Mouse (Mus musculus): Measurements from ENCODE around the gene Dock8. TPM values are rescaled to one million over a fixed set of nuclear protein-coding genes. Genes with fewer than 3 reads are reported as not detected.

Dock8 gene
- polyA plus RNA-seq, 1 experiment from 2014 or later: 0.56 TPM

- no peak overlapping the region for H3K4me2 ChIP-seq (ENCODE audit: low read length)
- no peak overlapping the region for H3K27ac ChIP-seq (ENCODE audit: low read length)
- no peaks in the 10 kb centered on the region for H3K36me3 ChIP-seq (ENCODE audit: control insufficient read depth, insufficient read depth)
- no peaks in the 10 kb centered on the region for H3K9me3 ChIP-seq (ENCODE audit: control insufficient read depth, low read length)
- 96% methylated on average over 7 of the region's 7 CpGs for WGBS
- H3K27me3 ChIP-seq (replicated peaks; ENCODE audit: control insufficient read depth, insufficient read depth, low read length): no peaks in the 10 kb centered on the region
- no peak overlapping the region for H3K9ac ChIP-seq (replicated peaks; ENCODE audit: low read depth, low read length)
- ATAC-seq: no peak
- no peaks in the 10 kb centered on the region for H3K4me1 ChIP-seq (replicated peaks; ENCODE audit: control insufficient read depth, insufficient read depth, low read length)
- no peak overlapping the region for H3K4me3 ChIP-seq (replicated peaks; ENCODE audit: low read length)
Measured at GRCm38 (mm10) chr19:25052355-25052754, 53.0 kb downstream of the Dock8 start.

- Histone ChIP-seq H3K9me3 (ENCODE audit: control insufficient read depth, low read length) (no peaks in the 10 kb centered on the region), H3K4me3 (replicated peaks; ENCODE audit: low read length) (no peak overlapping the region), H3K27ac (ENCODE audit: low read length) (no peak overlapping the region), H3K36me3 (ENCODE audit: control insufficient read depth, insufficient read depth) (no peaks in the 10 kb centered on the region), H3K27me3 (replicated peaks; ENCODE audit: control insufficient read depth, insufficient read depth, low read length) (no peaks in the 10 kb centered on the region), H3K4me2 (ENCODE audit: low read length) (no peak overlapping the region), H3K4me1 (replicated peaks; ENCODE audit: control insufficient read depth, insufficient read depth, low read length) (no peaks in the 10 kb centered on the region), H3K9ac (replicated peaks; ENCODE audit: low read depth, low read length) (no peak overlapping the region)
- ATAC-seq: no peak
- 80% methylated on average over 7 of the region's 7 CpGs for WGBS
Measured at GRCm38 (mm10) chr19:25053152-25053551, 53.8 kb downstream of the Dock8 start.

- WGBS: 93% methylated on average over 7 of the region's 7 CpGs
- no peak for ATAC-seq
- Histone ChIP-seq H3K9me3 (ENCODE audit: control insufficient read depth, low read length) (no peaks in the 10 kb centered on the region), H3K4me2 (ENCODE audit: low read length) (no peak overlapping the region), H3K27me3 (replicated peaks; ENCODE audit: control insufficient read depth, insufficient read depth, low read length) (no peaks in the 10 kb centered on the region), H3K9ac (replicated peaks; ENCODE audit: low read depth, low read length) (no peak overlapping the region), H3K4me1 (replicated peaks; ENCODE audit: control insufficient read depth, insufficient read depth, low read length) (peaks cover 2% of the 10 kb centered on the region; the same call in 1 of the 2 replicates), H3K36me3 (ENCODE audit: control insufficient read depth, insufficient read depth) (no peaks in the 10 kb centered on the region), H3K27ac (ENCODE audit: low read length) (no peak overlapping the region), H3K4me3 (replicated peaks; ENCODE audit: low read length) (no peak overlapping the region)
Measured at GRCm38 (mm10) chr19:25055025-25055424, 55.7 kb downstream of the Dock8 start.

- H3K4me3 ChIP-seq (replicated peaks; ENCODE audit: low read length): no peak overlapping the region
- H3K9ac ChIP-seq (replicated peaks; ENCODE audit: low read depth, low read length): no peak overlapping the region
- peaks cover 6% of the 10 kb centered on the region for H3K4me1 ChIP-seq (replicated peaks; ENCODE audit: control insufficient read depth, insufficient read depth, low read length)
- no peaks in the 10 kb centered on the region for H3K27me3 ChIP-seq (replicated peaks; ENCODE audit: control insufficient read depth, insufficient read depth, low read length)
- no peaks in the 10 kb centered on the region for H3K9me3 ChIP-seq (ENCODE audit: control insufficient read depth, low read length)
- no peak overlapping the region for H3K27ac ChIP-seq (ENCODE audit: low read length)
- no peak overlapping the region for H3K4me2 ChIP-seq (ENCODE audit: low read length)
- 89% methylated on average over 7 of the region's 7 CpGs for WGBS
- no peak for ATAC-seq
- H3K36me3 ChIP-seq (ENCODE audit: control insufficient read depth, insufficient read depth): no peaks in the 10 kb centered on the region
Measured at GRCm38 (mm10) chr19:25055559-25055958, 56.2 kb downstream of the Dock8 start.

- H3K27ac ChIP-seq (ENCODE audit: low read length): no peak overlapping the region
- H3K4me3 ChIP-seq (replicated peaks; ENCODE audit: low read length): no peak overlapping the region
- peaks cover 10% of the 10 kb centered on the region for H3K4me1 ChIP-seq (replicated peaks; ENCODE audit: control insufficient read depth, insufficient read depth, low read length)
- H3K36me3 ChIP-seq (ENCODE audit: control insufficient read depth, insufficient read depth): no peaks in the 10 kb centered on the region
- no peaks in the 10 kb centered on the region for H3K9me3 ChIP-seq (ENCODE audit: control insufficient read depth, low read length)
- no peaks in the 10 kb centered on the region for H3K27me3 ChIP-seq (replicated peaks; ENCODE audit: control insufficient read depth, insufficient read depth, low read length)
- WGBS: 91% methylated on average over 10 of the region's 10 CpGs
- H3K4me2 ChIP-seq (ENCODE audit: low read length): no peak overlapping the region
- H3K9ac ChIP-seq (replicated peaks; ENCODE audit: low read depth, low read length): no peak overlapping the region
- no peak for ATAC-seq
Measured at GRCm38 (mm10) chr19:25056224-25056623, 56.9 kb downstream of the Dock8 start.

GRCm38 (mm10) chr19:25057826-25058225 is 58.5 kb downstream of the Dock8 start:
- no peak overlapping the region for H3K4me2 ChIP-seq (ENCODE audit: low read length)
- peaks cover 10% of the 10 kb centered on the region for H3K4me1 ChIP-seq (replicated peaks; ENCODE audit: control insufficient read depth, insufficient read depth, low read length)
- no peaks in the 10 kb centered on the region for H3K27me3 ChIP-seq (replicated peaks; ENCODE audit: control insufficient read depth, insufficient read depth, low read length)
- no peaks in the 10 kb centered on the region for H3K9me3 ChIP-seq (ENCODE audit: control insufficient read depth, low read length)
- WGBS: 94% methylated on average over 8 of the region's 8 CpGs
- no peak overlapping the region for H3K27ac ChIP-seq (ENCODE audit: low read length)
- no peak for ATAC-seq
- no peaks in the 10 kb centered on the region for H3K36me3 ChIP-seq (ENCODE audit: control insufficient read depth, insufficient read depth)
- H3K9ac ChIP-seq (replicated peaks; ENCODE audit: low read depth, low read length): no peak overlapping the region
- H3K4me3 ChIP-seq (replicated peaks; ENCODE audit: low read length): no peak overlapping the region

- no peak overlapping the region for H3K27ac ChIP-seq (ENCODE audit: low read length)
- no peak for ATAC-seq
- H3K27me3 ChIP-seq (replicated peaks; ENCODE audit: control insufficient read depth, insufficient read depth, low read length): no peaks in the 10 kb centered on the region
- WGBS: 53% methylated on average over 7 of the region's 7 CpGs
- H3K9ac ChIP-seq (replicated peaks; ENCODE audit: low read depth, low read length): no peak overlapping the region
- peak overlapping the region; percentile 37; the same call in 1 of the 2 replicates for H3K4me2 ChIP-seq (ENCODE audit: low read length)
- H3K9me3 ChIP-seq (ENCODE audit: control insufficient read depth, low read length): no peaks in the 10 kb centered on the region
- peaks cover 10% of the 10 kb centered on the region for H3K4me1 ChIP-seq (replicated peaks; ENCODE audit: control insufficient read depth, insufficient read depth, low read length)
- H3K36me3 ChIP-seq (ENCODE audit: control insufficient read depth, insufficient read depth): no peaks in the 10 kb centered on the region
- H3K4me3 ChIP-seq (replicated peaks; ENCODE audit: low read length): no peak overlapping the region
Measured at GRCm38 (mm10) chr19:25059847-25060364, 60.6 kb downstream of the Dock8 start.

- ATAC-seq: peak; percentile 55; the same call in 1 of the 2 replicates
- Histone ChIP-seq H3K27ac (ENCODE audit: low read length) (no peak overlapping the region), H3K36me3 (ENCODE audit: control insufficient read depth, insufficient read depth) (no peaks in the 10 kb centered on the region), H3K9me3 (ENCODE audit: control insufficient read depth, low read length) (no peaks in the 10 kb centered on the region), H3K27me3 (replicated peaks; ENCODE audit: control insufficient read depth, insufficient read depth, low read length) (no peaks in the 10 kb centered on the region), H3K9ac (replicated peaks; ENCODE audit: low read depth, low read length) (peak overlapping the region; percentile 41), H3K4me1 (replicated peaks; ENCODE audit: control insufficient read depth, insufficient read depth, low read length) (peaks cover 10% of the 10 kb centered on the region), H3K4me2 (ENCODE audit: low read length) (peak overlapping the region; percentile 37), H3K4me3 (replicated peaks; ENCODE audit: low read length) (0 out of 2 replicates have a peak overlapping the region, but pooled peaks have one; percentile 1)
- 12% methylated on average over 9 of the region's 9 CpGs for WGBS
Measured at GRCm38 (mm10) chr19:25060375-25060774, 61.0 kb downstream of the Dock8 start.

GRCm38 (mm10) chr19:25062188-25062856 is 63.0 kb downstream of the Dock8 start:
- Histone ChIP-seq H3K27ac (ENCODE audit: low read length) (no peak overlapping the region), H3K36me3 (ENCODE audit: control insufficient read depth, insufficient read depth) (no peaks in the 10 kb centered on the region), H3K4me1 (replicated peaks; ENCODE audit: control insufficient read depth, insufficient read depth, low read length) (peaks cover 10% of the 10 kb centered on the region), H3K9me3 (ENCODE audit: control insufficient read depth, low read length) (no peaks in the 10 kb centered on the region), H3K27me3 (replicated peaks; ENCODE audit: control insufficient read depth, insufficient read depth, low read length) (no peaks in the 10 kb centered on the region), H3K4me3 (replicated peaks; ENCODE audit: low read length) (no peak overlapping the region), H3K4me2 (ENCODE audit: low read length) (no peak overlapping the region), H3K9ac (replicated peaks; ENCODE audit: low read depth, low read length) (no peak overlapping the region)
- ATAC-seq: no peak
- 92% methylated on average over 9 of the region's 9 CpGs for WGBS
